Mouse (Mus musculus) 3T3-L1 (cell line): ENCODE data around the gene Zcwpw1.
"Not testable (repeated sequence)": the region's sequence is repeated elsewhere in the genome, so short reads cannot be mapped to it uniquely, and the experiment has no call there.

ENCODE experiments used
- DNase-seq: peaks from one replicate; pipeline ENCODE4 v3.0.0-alpha.2; 2015; ENCODE audit warnings: low read depth, low spot score

The Zcwpw1 gene

GRCm38 (mm10) chr5:137835966-137836520 lies 48.4 kb downstream of the Zcwpw1 start, which contains the start of gene Pilra:
TSS of gene Pilra (minus strand) at chr5:137836281.
- DNase-seq, result not testable (repeated sequence)

- DNase-seq, result no peak
Measured at GRCm38 (mm10) chr5:137836611-137837010, 49.0 kb downstream of the Zcwpw1 start.

GRCm38 (mm10) chr5:137837110-137837509 lies 49.5 kb downstream of the Zcwpw1 start:
- not testable (repeated sequence) for DNase-seq

- not testable (repeated sequence) for DNase-seq
Measured at GRCm38 (mm10) chr5:137850313-137850712, 62.7 kb downstream of the Zcwpw1 start.

GRCm38 (mm10) chr5:137854907-137855306 lies 67.3 kb downstream of the Zcwpw1 start:
- not testable (repeated sequence) for DNase-seq

GRCm38 (mm10) chr5:137856870-137857269 lies 69.3 kb downstream of the Zcwpw1 start:
- DNase-seq, result not testable (repeated sequence)

- not testable (repeated sequence) for DNase-seq
Measured at GRCm38 (mm10) chr5:137857960-137858710, 70.5 kb downstream of the Zcwpw1 start, which contains the start of gene Pilrb1. TSS of gene Pilrb1 (minus strand) at chr5:137858106.

- DNase-seq, result not testable (repeated sequence)
Measured at GRCm38 (mm10) chr5:137864008-137864407, 76.4 kb downstream of the Zcwpw1 start.

GRCm38 (mm10) chr5:137868600-137868999 lies 81.0 kb downstream of the Zcwpw1 start:
- not testable (repeated sequence) for DNase-seq

- DNase-seq, result not testable (repeated sequence)
Measured at GRCm38 (mm10) chr5:137871644-137872380, 84.2 kb downstream of the Zcwpw1 start, which contains the start of gene Pilrb2. TSS of gene Pilrb2 (minus strand) at chr5:137871815.
